Mouse (Mus musculus) heart, postnatal 0 days (tissue): ENCODE measurements around the gene Tex26. TPM values are rescaled to one million over a fixed set of nuclear protein-coding genes. Genes with fewer than 3 reads are reported as not detected.

Experiments
- ATAC-seq: fragments of 200-750 bp; cut with Nextera tagmentation; 2 replicates; pipeline ENCODE4 v1.8.0; 2017; ENCODE audit warnings: low read depth, moderate number of reproducible peaks, moderate library complexity; ENCODE audit not compliant: insufficient read depth
- DNase-seq: peaks from one replicate; pipeline ENCODE4 v3.0.0-alpha.2; 2016; ENCODE audit warnings: low spot score
- H3K27ac ChIP-seq: fragments of 300-500 bp; sonication (generic); 2 replicates; pipeline ENCODE4 v1.5.1; 2014; ENCODE audit warnings: low read depth, mild to moderate bottlenecking
- H3K27me3 ChIP-seq: fragments of 300-500 bp; sonication (generic); 2 replicates; pipeline ENCODE4 v1.6.1; 2014; ENCODE audit warnings: low read length, mixed read lengths; ENCODE audit not compliant: control insufficient read depth, insufficient read depth
- H3K36me3 ChIP-seq: fragments of 300-500 bp; sonication (generic); replicated peaks from 2 replicates; pipeline ENCODE4 v1.6.1; 2014; ENCODE audit warnings: low read length, mixed read lengths; ENCODE audit not compliant: control insufficient read depth, insufficient read depth
- H3K4me1 ChIP-seq: fragments of 300-500 bp; sonication (generic); 2 replicates; pipeline ENCODE4 v1.6.1; 2014; ENCODE audit warnings: antibody characterized with exemption; ENCODE audit not compliant: control insufficient read depth, insufficient read depth
- H3K4me2 ChIP-seq: fragments of 300-500 bp; sonication (generic); 2 replicates; pipeline ENCODE4 v1.6.1; 2014; ENCODE audit warnings: low read depth, mild to moderate bottlenecking, low read length, moderate library complexity
- H3K4me3 ChIP-seq: fragments of 300-500 bp; sonication (generic); 2 replicates; pipeline ENCODE4 v1.5.1; 2014; ENCODE audit warnings: low read depth, low read length
- H3K9ac ChIP-seq: fragments of 300-500 bp; sonication (generic); replicated peaks from 2 replicates; pipeline ENCODE4 v1.6.1; 2014; ENCODE audit warnings: low read depth, low read length, mixed read lengths
- H3K9me3 ChIP-seq: fragments of 300-500 bp; sonication (generic); replicated peaks from 2 replicates; pipeline ENCODE4 v1.6.1; 2016; ENCODE audit warnings: low read length; ENCODE audit not compliant: control insufficient read depth
- CTCF ChIP-seq: IDR thresholded peaks from 2 replicates; pipeline ENCODE4 v1.5.1; 2016; ENCODE audit warnings: antibody characterized with exemption, control low read depth, low read depth
- EP300 ChIP-seq: IDR thresholded peaks from 2 replicates; pipeline ENCODE4 v1.6.1; 2016; ENCODE audit warnings: antibody characterized with exemption, low read depth
- WGBS: fragments of 180-500 bp; shearing (Covaris S2); extraction: QIAGEN DNeasy Blood & Tissue Kit; methylation state at CpG from one replicate; pipeline ENCODE4 v1.1.7; 2014; 5-methylcytosine and 5-hydroxymethylcytosine counted together
- polyA plus RNA-seq: library from polyadenylated mRNA; unstranded; fragments of >200 nt; fragmentation: Nextera tagmentation; extraction: Ambion mirVana; gene quantifications from 2 replicates; pipeline ENCODE4 v1.2.1, GENCODE M21; 2015
- total RNA-seq: library from RNA; depleted of rRNA; stranded (reverse); fragments of >200 nt; gene quantifications from 2 replicates; pipeline ENCODE4 v1.2.3, GENCODE M21; 2014; ENCODE audit warnings: low replicate concordance

Gene Tex26
- total and polyA plus RNA-seq, 2 experiments from 2014 or later, result 0.08 TPM; not detected in 1

DNA sequence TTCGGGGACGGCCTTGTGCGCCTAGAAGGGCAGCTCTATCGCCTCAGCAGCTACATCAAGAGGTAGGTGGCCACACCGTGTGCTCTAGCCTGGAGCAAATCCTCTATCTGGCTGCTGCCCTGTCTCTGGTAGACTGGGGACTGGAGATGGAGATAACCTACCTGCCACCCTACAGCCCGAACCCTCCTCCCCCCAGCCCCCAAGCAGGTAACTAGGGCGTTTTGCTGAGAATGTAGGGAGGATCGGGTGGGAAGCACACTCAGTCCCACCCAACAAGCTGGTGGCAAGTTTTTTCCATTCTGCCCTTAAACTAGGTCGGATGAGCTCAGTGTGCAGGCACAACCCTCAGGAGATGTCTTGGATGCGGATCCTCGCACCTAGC, 27.3 kb upstream of the Tex26 start:
- peaks cover 10% of the 10 kb centered on the region; the same call in 1 of the 2 replicates for H3K4me1 ChIP-seq
- H3K36me3 ChIP-seq, result no peaks in the 10 kb centered on the region
- DNase-seq (no peak), ATAC-seq (no peak)
- H3K4me2 ChIP-seq, result peak overlapping the region; percentile 65
- H3K27ac ChIP-seq, result no peak overlapping the region
- peaks cover 23% of the 10 kb centered on the region; the same call in 1 of the 2 replicates for H3K27me3 ChIP-seq
- 30% methylated on average over 11 of the region's 11 CpGs for WGBS
- TF ChIP-seq CTCF (no peak), EP300 (no peak)
- peak overlapping the region; percentile 46 for H3K9ac ChIP-seq
- H3K9me3 ChIP-seq, result 0 out of 2 replicates have a peak, but pooled peaks cover 4% of the 10 kb centered on the region
- H3K4me3 ChIP-seq, result peak overlapping the region; percentile 42

DNA sequence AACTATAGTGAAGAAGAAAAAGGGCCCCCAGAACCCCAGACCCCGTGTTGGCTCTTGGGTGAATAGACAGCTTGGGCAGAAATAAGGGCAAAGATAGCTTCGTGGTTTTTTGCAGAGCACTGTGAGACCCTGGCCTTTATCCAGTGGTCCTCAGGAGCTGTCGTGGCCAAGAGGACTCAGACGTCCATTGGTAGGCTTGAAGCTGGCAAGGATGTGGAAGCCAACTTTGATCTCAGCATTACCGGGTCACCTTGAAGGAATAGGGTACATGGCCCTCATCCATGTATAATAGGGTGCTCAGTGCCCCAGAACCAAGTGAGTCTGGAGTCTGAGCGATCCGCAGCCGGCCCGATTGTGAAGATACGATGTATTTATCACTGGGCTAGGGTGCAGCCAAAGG, 26.8 kb upstream of the Tex26 start:
- peak overlapping the region; percentile 42 for H3K4me3 ChIP-seq

DNA sequence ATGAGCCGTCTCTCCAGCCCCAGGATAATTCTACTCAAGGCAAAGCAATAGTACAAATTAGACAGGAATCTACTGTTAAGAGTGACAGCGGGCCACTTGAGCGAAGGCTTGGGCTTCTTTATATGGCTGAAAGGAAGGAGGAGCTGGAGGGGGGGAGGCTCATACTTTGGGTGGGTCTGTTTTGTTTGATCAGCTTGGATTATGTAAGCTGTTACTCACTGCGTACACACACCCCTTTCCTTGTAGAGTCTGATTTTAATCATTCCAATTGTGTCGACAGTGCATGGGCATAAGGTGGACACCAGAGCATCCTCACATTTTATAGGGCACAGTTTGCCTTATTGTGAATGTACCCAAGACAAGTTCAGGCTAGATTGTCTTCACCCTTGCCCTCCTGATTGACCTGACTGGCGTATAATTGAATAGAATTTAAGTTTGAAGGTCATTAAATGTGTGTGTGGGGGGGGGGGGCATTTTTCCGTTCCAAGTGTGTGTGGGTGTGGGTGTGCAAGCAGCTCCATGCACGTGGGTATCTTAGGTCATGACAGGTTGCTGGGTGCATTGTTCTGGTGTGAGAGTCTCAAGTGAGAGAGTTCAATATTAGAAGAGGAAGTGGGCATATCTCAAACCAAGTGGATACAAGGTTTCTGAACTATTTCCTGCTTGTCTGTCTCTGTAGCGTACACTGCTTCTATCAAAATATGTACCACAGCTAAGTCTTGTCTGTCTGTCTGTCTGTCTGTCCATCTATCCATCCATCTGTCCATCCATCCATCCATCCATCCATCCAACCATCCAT, 24.9 kb upstream of the Tex26 start:
- Histone ChIP-seq H3K9ac (no peak overlapping the region), H3K27me3 (peaks cover 23% of the 10 kb centered on the region; the same call in 1 of the 2 replicates), H3K4me2 (no peak overlapping the region), H3K4me3 (no peak overlapping the region), H3K36me3 (no peaks in the 10 kb centered on the region), H3K9me3 (no peaks in the 10 kb centered on the region), H3K27ac (no peak overlapping the region), H3K4me1 (peaks cover 10% of the 10 kb centered on the region; the same call in 1 of the 2 replicates)
- WGBS, result 71% methylated on average over 9 of the region's 9 CpGs
- ATAC-seq (no peak), DNase-seq (no peak)
- TF ChIP-seq CTCF (no peak), EP300 (no peak)

More for the DNA sequence above, 26.8 kb upstream of the Tex26 start:
- H3K36me3 ChIP-seq, result no peaks in the 10 kb centered on the region
- no peak for DNase-seq
- H3K9me3 ChIP-seq, result 0 out of 2 replicates have a peak, but pooled peaks cover 2% of the 10 kb centered on the region
- WGBS, result 82% methylated on average over 10 of the region's 10 CpGs
- no peak for ATAC-seq
- H3K27me3 ChIP-seq, result peaks cover 23% of the 10 kb centered on the region; the same call in 1 of the 2 replicates
- peaks cover 10% of the 10 kb centered on the region; the same call in 1 of the 2 replicates for H3K4me1 ChIP-seq
- no peak overlapping the region for H3K27ac ChIP-seq
- TF ChIP-seq CTCF, result no peak
- TF ChIP-seq EP300, result no peak
- no peak overlapping the region for H3K9ac ChIP-seq
- peak overlapping the region; percentile 65 for H3K4me2 ChIP-seq

DNA sequence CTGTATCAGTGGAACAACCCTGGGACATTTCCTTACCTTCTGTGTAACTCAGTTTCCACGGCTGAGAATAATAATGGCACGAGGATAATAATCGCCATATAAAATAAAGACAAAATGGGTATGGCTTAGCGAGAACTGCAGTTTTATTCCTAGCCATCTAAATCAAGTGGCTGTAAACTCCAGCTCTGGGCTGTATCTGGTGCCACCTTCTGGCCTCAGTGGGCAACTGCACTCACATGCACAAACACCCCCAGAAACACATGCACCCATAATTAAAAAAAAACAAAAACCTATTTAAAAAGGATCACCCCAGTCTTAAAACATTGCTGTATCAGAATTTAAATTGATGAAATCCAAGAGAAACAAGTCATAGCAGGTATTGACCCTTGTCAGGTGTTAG, 22.1 kb upstream of the Tex26 start:
- Histone ChIP-seq H3K4me3 (no peak overlapping the region), H3K4me2 (no peak overlapping the region), H3K9me3 (no peaks in the 10 kb centered on the region), H3K4me1 (no peaks in the 10 kb centered on the region), H3K36me3 (no peaks in the 10 kb centered on the region), H3K9ac (no peak overlapping the region), H3K27ac (no peak overlapping the region), H3K27me3 (0 out of 2 replicates have a peak, but pooled peaks cover 11% of the 10 kb centered on the region)
- 86% methylated on average over 4 of the region's 4 CpGs for WGBS
- TF ChIP-seq EP300 (no peak), CTCF (0 out of 2 replicates have a peak, but pooled peaks have one; percentile 11)
- ATAC-seq (no peak), DNase-seq (no peak)

DNA sequence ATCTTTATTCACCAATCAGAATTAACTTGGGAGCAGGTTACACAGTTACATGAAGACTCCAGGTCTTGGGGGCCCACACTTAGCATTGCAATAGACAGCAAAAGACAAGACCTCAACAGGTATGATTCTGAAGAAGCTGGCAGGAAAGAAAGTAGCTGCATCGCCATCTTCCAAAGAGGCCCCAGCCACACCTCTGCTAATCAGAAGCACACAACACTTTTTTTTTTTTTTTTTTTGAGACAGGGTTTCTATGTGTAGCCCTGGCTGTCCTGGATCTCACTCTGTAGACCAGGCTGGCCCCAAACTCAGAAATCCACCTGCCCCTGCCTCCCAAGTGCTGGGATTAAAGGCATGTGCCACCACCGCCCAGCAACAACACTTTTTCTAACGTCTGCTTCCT, 12.9 kb upstream of the Tex26 start:
- no peak for TF ChIP-seq EP300
- TF ChIP-seq CTCF, result no peak
- Histone ChIP-seq H3K27me3 (no peaks in the 10 kb centered on the region), H3K4me3 (no peak overlapping the region), H3K27ac (no peak overlapping the region), H3K9ac (no peak overlapping the region), H3K9me3 (no peaks in the 10 kb centered on the region), H3K4me1 (peaks cover 9% of the 10 kb centered on the region; the same call in 1 of the 2 replicates), H3K36me3 (no peaks in the 10 kb centered on the region), H3K4me2 (no peak overlapping the region)
- DNase-seq, result no peak
- WGBS, result 79% methylated on average over 3 of the region's 3 CpGs
- no peak for ATAC-seq
